Mouse (Mus musculus) splenic B cell, adult 2 months (primary cell): ENCODE results near the gene Mad2l2.
A peak's percentile ranks its signal among the peaks of the same experiment; 100 is the strongest.
"Not testable (repeated sequence)": the region's sequence is repeated elsewhere in the genome, so short reads cannot be mapped to it uniquely, and the experiment has no call there.

Experiments used
- DNase-seq: peaks from one replicate; pipeline ENCODE4 v3.0.0-alpha.2; 2011; ENCODE audit warnings: low read depth, low spot score
- H3K27me3 ChIP-seq: 2 replicates; pipeline ENCODE4 v1.6.1; 2012; ENCODE audit warnings: mild to moderate bottlenecking, low read length, moderate library complexity, mixed read lengths; ENCODE audit not compliant: control insufficient read depth, poor library complexity, insufficient read depth, severe bottlenecking
- H3K36me3 ChIP-seq: 2 replicates; pipeline ENCODE4 v1.6.1; 2012; ENCODE audit warnings: mild to moderate bottlenecking, low read length, moderate library complexity, mixed read lengths; ENCODE audit not compliant: control insufficient read depth, poor library complexity, insufficient read depth, severe bottlenecking

The Mad2l2 gene

GRCm38 (mm10) chr4:148094161-148094560 is 36.0 kb upstream of the Mad2l2 start:
- no peak for DNase-seq
- Histone ChIP-seq H3K36me3 (no peaks in the 10 kb centered on the region), H3K27me3 (no peaks in the 10 kb centered on the region)

GRCm38 (mm10) chr4:148095081-148095480 is 35.1 kb upstream of the Mad2l2 start:
- no peak for DNase-seq
- no peaks in the 10 kb centered on the region for H3K27me3 ChIP-seq
- H3K36me3 ChIP-seq, result no peaks in the 10 kb centered on the region

GRCm38 (mm10) chr4:148097936-148098335 is 32.2 kb upstream of the Mad2l2 start:
- DNase-seq, result no peak

GRCm38 (mm10) chr4:148098666-148099065 is 31.5 kb upstream of the Mad2l2 start:
- H3K36me3 ChIP-seq, result no peaks in the 10 kb centered on the region
- no peaks in the 10 kb centered on the region for H3K27me3 ChIP-seq
- DNase-seq, result no peak

More at GRCm38 (mm10) chr4:148097936-148098335, 32.2 kb upstream of the Mad2l2 start:
- Histone ChIP-seq H3K27me3 (no peaks in the 10 kb centered on the region), H3K36me3 (no peaks in the 10 kb centered on the region)

GRCm38 (mm10) chr4:148101801-148102527 is 28.2 kb upstream of the Mad2l2 start:
- no peaks in the 10 kb centered on the region for H3K27me3 ChIP-seq
- H3K36me3 ChIP-seq, result no peaks in the 10 kb centered on the region
- peak; percentile 34 for DNase-seq

- no peaks in the 10 kb centered on the region for H3K36me3 ChIP-seq
- DNase-seq, result no peak
Measured at GRCm38 (mm10) chr4:148104146-148104545, 26.0 kb upstream of the Mad2l2 start.

GRCm38 (mm10) chr4:148107621-148108291 is 22.4 kb upstream of the Mad2l2 start:
- no peak for DNase-seq
- no peaks in the 10 kb centered on the region for H3K27me3 ChIP-seq
- H3K36me3 ChIP-seq, result no peaks in the 10 kb centered on the region

More at GRCm38 (mm10) chr4:148104146-148104545, 26.0 kb upstream of the Mad2l2 start:
- H3K27me3 ChIP-seq, result no peaks in the 10 kb centered on the region

- Histone ChIP-seq H3K36me3 (no peaks in the 10 kb centered on the region), H3K27me3 (no peaks in the 10 kb centered on the region)
- DNase-seq, result no peak
Measured at GRCm38 (mm10) chr4:148108565-148109100, 21.6 kb upstream of the Mad2l2 start.

- no peaks in the 10 kb centered on the region for H3K36me3 ChIP-seq
- no peaks in the 10 kb centered on the region for H3K27me3 ChIP-seq
- DNase-seq, result no peak
Measured at GRCm38 (mm10) chr4:148109215-148109614, 21.0 kb upstream of the Mad2l2 start.

GRCm38 (mm10) chr4:148112519-148112918 is 17.7 kb upstream of the Mad2l2 start:
- Histone ChIP-seq H3K27me3 (no peaks in the 10 kb centered on the region; the same call in 1 of the 2 replicates), H3K36me3 (no peaks in the 10 kb centered on the region)
- no peak for DNase-seq

GRCm38 (mm10) chr4:148114758-148115391 is 15.3 kb upstream of the Mad2l2 start:
- DNase-seq, result peak; percentile 87
- no peaks in the 10 kb centered on the region for H3K36me3 ChIP-seq
- H3K27me3 ChIP-seq, result no peaks in the 10 kb centered on the region; the same call in 1 of the 2 replicates

- no peaks in the 10 kb centered on the region for H3K36me3 ChIP-seq
- DNase-seq, result peak; percentile 61
- no peaks in the 10 kb centered on the region; the same call in 1 of the 2 replicates for H3K27me3 ChIP-seq
Measured at GRCm38 (mm10) chr4:148115467-148115866, 14.7 kb upstream of the Mad2l2 start.

- peak; percentile 36 for DNase-seq
- Histone ChIP-seq H3K36me3 (no peaks in the 10 kb centered on the region), H3K27me3 (no peaks in the 10 kb centered on the region; the same call in 1 of the 2 replicates)
Measured at GRCm38 (mm10) chr4:148116657-148117056, 13.5 kb upstream of the Mad2l2 start.

GRCm38 (mm10) chr4:148117392-148117791 is 12.8 kb upstream of the Mad2l2 start:
- no peaks in the 10 kb centered on the region; the same call in 1 of the 2 replicates for H3K27me3 ChIP-seq
- DNase-seq, result peak; percentile 34
- H3K36me3 ChIP-seq, result no peaks in the 10 kb centered on the region

- H3K36me3 ChIP-seq, H3K27me3 ChIP-seq, DNase-seq: not testable (repeated sequence)
Measured at GRCm38 (mm10) chr4:148119578-148119977, 10.6 kb upstream of the Mad2l2 start.
